Mouse (Mus musculus) cerebellum, adult 8-10 months (tissue): ENCODE measurements at regions not wholly inside any gene's neighbourhood (a gene's known extent, or its start where the extent isn't known, plus 50 kb on each side); places are given as distances from the start of the nearest gene placed in this dataset.

ENCODE experiments used
- DNase-seq: peaks from one replicate; pipeline ENCODE4 v3.0.0; 2022

DNA sequence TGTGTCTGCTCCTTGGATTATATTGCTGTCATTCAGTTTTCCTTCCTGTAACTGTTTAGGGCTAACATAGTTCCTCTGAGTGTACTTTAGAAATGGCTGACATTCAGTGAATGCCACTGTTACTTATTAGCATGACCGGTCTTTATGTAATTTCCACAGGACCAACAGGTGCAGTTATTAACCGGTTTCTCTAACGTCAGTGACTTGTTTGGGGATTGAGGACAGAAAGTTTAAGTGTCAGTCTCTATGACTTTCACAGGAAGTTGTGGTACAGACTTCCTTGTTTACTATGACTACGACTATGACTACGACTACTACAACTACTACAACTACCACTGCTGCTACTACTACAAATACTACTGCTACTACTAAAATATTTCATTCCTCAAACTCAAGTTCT lies 170.4 kb upstream of the Ptger4 start:
- DNase-seq, result no peak

DNA sequence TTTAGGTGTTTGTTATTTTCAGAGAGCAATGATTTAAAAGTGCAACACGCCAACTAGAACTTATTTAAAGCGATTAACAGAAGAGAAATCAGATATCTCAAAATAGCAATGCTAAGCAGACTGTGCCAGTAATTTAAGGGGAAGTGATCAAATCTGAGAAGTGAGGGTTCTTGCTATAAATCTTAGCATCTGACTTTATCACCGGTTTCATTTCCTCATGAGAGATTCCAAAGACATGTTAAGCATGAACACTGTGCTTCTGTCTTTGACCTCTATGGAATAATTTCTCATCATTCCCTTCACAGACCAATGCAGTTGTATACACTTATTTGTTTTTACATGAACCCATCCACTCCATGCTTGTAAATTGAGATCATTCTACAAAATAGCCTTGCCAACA lies 172.0 kb upstream of the Ptger4 start:
- DNase-seq, result no peak

DNA sequence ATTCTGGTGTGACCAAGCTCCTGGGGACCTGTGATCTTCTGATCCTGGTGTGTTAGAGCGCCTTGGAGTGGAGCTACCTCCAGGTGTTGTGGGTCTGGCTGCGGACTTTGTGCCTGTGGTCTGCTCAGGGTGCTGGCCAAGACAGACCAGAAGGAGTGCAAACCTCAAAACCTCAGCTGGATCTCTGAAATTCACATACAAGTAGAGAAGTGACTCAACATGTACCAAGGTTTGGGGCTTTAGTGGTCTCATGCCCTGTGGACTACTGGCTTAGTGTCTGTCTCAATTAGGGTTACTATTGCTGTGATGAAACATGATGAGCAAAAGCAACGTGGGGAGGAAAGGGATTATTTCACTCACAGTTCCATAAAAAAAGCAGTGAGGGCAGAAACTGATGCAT lies 182.7 kb upstream of the Ptger4 start:
- DNase-seq, result no peak

DNA sequence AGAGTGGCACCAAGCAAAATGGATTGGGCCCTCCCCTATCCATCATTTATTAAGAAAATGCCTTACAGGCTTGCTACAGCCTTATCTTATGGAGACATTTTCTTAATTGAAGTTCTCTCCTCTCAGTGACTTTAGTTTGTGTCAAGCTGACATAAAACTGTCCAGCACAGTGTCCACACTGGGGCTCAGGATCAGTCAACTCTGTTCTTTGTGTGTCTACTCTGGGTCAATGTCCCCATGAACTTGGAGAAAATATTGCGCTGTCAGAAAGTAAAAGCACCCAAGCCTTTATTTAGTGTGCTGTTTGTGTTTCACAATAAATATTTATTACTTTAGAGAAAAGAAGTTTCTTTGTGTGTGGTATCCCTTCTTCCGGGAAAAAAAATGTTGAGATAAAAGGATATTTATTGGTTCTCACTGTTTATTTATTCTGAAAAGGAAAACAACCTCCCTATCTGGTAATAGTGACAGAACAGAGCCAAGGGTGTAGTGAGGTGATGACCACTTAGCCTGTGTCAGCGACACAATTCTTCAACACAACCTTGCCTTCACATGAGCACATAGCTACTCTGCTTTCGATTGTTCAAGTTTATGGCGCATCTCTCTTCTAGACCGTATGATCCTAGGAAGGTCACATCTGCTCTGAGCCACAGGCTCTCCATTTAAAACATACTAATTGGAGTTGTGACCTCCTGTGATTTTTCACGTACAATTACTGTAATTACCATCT lies 183.5 kb upstream of the Ptger4 start:
- DNase-seq, result no peak

DNA sequence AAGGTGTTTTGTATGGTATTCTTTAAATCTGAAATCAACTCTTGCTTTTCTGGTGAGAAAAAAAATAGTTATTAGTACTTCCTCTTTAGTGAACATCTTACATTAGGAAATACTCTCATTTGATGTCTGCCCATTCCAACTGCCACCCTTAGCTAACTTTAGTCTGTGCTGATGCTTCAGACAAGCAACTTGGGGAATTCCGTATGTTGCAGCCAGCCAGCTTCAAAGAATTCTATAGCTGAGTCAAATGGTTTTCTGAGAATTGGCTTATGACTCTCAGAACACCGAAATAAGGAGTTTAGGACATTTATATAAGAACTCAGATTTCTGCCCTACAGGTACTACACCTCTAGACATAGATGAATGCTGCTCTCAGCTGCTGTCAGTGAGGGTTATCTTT lies 188.0 kb upstream of the Ptger4 start:
- DNase-seq, result no peak

DNA sequence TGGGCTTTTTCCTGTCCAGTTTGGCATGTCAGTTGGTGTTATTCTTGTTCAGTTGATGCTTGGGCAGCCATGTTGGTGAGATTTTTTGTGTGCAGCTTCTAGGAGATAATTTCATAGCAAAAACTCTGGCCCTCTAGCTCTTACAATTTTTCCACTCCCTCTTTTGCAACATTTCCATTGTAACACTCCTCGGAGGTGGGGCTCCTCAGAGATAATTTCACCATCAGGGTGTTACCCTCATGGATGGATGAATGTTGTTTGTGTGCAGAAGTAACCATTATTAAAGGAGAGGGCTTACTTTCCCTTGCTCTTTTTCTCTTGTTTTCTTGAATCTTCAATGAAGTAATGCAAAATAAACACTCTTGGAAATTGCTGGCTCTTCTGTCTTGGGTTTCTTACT lies 193.0 kb upstream of the Ptger4 start:
- no peak for DNase-seq

DNA sequence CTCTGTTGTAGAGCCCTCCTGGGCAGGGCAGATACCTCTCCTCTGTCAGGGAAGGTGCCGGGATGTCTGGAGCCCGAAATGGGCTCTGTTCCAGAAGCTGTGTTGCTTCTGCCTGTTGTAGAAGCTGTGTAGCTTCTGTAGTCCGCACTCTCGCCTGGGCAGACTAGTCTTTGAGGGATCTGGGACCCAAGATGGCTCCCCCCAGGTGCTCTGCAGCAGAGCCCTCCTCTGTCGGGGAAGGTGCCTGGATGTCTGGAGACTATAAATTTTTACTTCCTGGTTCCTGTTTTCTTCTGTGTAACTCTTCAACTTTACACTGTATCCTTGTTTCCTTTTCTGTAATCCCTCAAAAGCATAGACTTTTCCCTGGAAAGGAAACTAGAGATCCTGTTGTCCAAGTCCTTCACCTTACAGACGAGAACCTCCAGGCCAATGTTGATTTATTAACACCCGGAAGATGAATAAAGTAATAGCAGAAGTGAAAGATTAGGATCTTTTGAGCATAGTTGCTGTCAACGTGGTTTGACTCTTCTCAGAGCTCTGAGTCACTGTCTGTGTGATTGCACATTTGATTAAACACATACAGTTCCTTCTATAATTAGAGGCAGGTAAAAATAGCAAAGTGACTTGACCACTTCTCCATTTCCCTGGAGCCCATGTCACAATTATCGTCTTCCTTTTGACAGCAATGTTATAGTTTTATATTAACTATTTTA lies 202.2 kb upstream of the Ptger4 start:
- DNase-seq, result no peak

DNA sequence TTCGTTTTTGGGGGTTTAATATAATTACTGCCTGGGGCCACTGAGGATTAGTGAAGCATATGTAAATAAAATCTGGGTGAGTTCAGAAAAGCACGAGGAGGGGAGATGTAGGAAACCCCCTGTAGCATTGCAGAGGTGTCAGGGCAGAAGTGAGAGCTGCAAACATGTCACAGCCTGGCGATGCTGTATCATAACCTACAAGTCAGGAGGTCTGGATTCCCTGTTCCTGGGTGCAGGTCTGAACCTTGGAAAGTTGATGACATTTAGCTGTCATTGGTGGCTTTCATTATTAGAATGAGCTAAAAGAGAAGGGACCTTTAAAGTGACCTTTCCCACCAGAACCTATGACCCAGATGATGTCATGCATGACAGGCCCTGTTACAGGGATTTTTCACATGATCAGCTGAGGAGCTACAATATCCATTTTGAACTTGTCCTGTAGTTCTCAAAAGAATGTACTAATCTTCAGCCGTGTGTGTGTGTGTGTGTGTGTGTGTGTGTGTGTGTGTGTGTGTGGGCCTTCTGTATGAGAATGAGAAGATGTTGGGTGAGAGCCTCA lies 202.8 kb upstream of the Ptger4 start:
- DNase-seq, result no peak

DNA sequence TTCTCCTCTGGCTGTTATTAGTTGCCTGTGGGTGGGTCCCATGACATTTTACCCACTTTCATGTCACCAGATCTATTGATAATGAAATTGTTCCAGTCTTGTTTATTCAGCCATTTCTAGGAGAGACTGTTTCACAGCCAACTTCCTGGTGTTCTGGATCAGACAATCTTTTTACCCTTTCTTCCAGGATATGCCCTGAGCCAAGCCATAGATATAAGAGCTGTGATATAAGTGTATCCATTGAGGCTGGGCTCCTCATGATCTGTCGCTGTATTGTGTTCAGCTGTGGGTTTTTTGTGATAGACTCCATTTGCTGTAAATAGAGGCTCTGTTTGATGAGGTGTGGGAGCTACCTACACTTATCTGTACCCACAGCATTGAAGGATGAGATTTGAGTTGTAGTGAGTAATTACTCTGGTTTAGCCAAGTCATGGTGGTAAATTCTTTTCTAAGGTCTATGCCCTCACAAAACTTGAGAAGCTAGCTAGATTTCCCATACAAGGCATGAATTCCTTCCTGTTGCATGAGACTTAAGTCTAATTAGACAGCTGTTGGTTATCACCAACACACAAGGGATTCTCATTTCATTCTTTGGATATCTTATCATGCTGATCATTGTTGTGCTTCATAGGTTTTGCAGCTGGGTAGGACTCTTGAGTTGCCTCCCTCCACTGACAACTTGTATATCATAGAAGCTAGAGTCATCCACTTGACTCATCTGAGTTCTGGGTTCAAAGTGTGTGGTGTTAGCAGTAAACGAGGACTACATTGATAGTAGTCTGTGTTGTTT lies 203.9 kb upstream of the Ptger4 start:
- no peak for DNase-seq

DNA sequence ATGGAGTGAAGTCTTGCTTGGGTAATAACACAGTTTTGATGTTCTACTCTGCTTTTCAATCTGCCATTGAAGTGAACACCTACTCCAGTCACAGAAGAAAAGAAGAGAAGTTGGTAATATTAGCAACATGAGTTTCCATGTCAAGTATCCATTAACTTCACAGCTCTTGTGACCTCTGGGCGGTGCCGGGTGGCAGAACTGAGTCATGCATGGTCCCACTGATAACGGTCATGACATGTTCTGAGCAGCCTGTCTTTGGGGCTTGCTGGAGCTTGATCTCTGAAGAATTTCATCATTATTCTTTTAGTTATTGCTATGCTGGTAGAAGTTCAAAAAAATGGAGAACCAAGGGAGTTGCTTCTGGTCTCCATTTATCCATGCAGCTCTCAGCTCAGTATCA lies 215.1 kb upstream of the Ptger4 start:
- DNase-seq, result no peak

DNA sequence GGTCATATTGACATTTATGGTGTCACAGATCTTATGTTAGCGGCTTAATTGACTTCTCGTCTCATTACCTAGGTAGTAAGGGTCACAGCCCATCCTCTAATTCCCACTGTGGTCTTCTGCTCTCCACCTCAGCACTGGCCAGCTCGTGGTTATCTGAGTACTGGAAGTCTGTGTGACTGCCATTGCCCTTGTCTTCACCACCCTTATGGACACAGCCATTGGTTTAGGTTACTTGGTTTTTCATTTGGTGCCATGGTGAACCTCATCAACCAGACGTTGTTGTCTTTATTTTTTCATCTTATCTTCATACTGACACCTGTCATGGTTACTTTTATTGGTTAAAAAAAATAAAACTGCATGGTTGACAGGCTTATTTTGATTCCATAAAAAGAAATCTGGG lies 215.6 kb upstream of the Ptger4 start:
- DNase-seq, result no peak

DNA sequence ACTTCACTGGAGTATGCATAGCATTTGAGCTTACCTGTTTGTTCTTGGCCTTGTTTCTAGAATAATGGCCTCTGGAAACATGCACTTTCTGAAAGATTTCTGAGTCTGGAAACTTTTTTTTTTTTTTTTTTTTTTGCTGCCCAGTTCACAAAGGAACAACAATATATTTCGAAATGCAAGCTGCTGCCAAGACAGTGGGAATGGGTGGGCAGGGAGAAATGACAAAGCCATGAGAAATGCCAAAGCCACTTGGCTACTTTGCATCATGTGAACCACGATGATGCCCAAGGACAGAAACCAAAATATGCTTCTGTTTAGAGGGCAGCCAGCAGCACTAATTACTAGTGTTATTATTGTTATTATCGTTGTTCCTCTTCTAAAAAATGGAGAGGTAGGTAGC lies 218.7 kb upstream of the Ptger4 start:
- DNase-seq, result no peak

DNA sequence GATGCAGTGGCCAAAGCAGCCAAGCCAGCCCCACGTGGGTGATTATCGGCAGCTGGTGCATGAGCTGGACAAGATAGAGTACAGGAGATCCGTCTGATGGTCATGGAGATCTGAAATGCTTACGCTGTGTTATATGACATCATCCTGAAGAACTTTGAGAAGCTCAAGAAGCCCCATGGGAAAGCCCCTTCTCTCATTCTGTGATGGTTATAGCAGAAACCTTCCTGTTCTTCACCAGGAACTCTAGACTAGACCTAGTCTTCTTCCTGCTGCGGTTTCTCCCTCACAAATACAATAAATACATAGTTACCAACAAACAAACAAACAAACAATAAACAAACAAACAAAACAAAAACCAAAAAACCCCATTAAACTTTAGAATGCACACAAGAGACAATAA lies 220.7 kb upstream of the Ptger4 start:
- no peak for DNase-seq

DNA sequence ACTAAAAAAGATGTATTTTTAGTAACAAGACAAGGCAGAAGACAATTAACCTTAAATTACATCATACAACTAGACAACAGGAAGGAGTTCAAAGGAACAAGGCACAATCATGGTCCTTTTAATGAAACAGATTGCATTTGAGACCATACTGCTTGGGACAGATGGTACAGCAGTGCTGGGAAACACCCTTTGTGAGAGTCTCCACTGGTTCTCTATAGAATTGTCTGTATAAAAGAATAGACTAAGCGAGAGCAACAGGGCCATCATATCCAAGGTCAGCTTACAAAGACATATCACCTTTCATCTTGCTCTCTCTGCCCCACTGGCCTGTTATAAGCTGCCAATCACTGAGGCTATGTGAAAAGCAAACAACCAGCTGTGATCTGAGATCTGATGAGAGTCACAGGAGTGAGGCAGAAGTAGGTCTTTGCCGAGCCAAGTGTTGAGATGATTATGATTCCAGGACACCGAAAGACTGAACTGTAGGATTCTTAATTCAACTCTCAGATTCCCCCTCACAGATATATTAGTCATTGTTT lies 224.6 kb upstream of the Ptger4 start:
- DNase-seq, result no peak

DNA sequence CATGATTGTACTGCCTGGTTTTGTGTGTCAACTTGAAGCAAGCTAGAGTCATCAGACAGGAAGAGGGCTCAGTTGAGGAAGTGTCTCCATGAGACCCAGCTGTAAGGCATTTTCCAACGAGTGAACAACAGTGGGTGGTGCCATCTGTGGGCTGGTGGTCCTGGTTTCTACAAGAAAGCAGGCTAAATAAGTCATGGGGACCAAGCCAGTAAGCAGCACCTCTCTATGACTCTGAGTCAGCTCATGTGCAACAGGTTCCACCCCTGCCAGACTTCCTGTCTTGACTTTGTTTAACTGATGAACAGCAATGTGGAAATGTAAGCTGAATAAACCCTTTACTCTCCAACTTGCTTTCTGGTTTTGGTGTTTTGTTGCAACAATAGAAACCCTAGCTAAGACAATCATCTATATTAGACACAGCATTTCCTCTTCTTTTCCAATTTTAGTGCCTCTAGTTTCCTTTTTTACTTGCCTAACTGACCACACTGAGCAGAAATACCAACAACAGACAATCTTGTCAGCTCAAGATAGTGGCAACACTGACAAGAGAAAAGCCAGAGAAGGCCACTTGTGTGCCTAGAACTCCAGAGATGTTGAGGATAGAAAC lies 231.5 kb upstream of the Ptger4 start:
- no peak for DNase-seq

DNA sequence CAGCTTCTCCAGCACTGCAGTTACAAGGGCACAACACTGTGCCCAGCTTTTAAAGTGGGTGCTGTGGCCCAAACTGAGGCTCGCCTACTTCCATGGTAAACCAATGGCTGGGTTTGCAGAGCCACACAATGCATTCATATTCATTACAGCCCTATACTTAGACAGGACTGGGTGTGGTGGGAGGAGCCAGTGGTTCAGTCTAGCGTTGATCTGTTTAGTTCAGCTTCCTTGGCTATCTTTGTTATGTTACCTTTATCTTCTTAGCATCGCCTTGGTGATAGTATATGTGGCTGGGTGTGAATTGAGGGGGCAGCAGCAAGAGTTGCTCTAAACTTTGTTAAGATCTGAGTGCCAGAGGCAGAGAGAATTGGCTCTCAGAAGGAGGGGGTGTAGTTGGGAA lies 249.3 kb upstream of the Ptger4 start:
- no peak for DNase-seq

DNA sequence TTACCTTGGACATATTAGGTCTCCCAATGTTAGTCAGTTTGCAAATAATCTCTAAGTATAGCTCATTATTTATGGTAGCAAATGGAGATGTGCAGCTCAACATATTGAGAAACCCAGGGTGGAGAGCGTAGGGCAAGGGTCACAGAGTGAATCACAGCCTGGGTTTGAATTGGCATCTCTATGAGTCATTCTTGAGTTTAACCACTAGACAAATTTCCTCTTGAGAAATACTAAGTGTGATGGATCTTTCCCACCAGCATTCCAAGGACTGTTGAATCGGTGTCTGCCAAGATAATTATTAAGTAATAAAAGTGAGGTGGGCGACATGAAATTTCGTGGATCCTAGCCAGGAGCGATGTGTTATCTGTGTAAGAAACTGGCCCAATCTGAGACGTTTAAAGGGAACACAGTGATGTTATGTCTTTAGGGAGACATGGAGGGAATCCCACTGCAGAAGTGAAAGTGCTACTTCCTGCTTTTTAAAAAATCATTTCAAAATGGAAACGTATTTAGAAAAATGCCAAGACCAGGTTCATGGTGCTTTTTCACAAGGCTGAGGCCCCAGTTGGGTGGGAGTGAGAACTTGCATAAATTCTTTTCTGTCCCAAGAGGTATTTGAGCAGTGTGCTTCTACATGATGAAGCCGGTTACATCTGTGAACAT lies 251.3 kb upstream of the Ptger4 start:
- no peak for DNase-seq

DNA sequence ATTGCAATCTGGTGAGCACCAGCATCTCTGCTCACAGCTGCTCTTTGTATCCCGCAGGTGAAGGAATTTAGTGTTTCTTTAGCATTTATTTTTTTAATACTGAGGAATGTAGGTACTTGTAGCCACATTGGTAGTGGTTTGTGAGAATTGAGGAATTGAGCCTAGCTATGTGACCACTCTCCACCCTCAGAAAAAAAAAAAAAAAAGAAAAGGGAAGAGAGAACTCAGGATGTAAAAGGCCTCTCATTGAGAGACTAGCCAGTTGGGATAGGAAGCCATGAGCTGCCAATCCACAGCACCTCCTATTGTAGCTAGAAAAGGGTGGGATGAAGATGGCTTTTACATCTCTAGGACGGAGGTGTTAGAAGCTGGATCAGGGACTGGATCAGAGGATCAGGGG lies 252.0 kb upstream of the Ptger4 start:
- no peak for DNase-seq

DNA sequence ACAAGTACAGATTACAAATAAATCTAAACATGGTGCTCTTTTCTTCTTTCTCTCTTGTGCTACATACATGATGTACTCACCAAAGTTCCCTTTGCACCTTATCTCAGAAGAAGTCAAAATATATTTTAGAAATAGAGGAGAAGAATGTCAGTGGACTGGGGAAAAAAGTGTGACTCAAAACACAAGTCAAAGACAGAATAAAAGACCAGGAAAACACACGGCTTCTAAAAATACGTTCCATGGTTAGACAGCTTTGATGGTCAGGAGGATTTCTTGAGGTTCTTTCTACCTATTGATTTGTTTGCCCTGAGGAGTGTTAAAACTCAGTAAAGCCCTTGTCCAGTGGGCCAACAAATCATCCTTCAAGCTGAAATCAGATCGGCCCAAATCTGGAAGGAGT lies 260.5 kb upstream of the Ptger4 start:
- DNase-seq, result no peak

DNA sequence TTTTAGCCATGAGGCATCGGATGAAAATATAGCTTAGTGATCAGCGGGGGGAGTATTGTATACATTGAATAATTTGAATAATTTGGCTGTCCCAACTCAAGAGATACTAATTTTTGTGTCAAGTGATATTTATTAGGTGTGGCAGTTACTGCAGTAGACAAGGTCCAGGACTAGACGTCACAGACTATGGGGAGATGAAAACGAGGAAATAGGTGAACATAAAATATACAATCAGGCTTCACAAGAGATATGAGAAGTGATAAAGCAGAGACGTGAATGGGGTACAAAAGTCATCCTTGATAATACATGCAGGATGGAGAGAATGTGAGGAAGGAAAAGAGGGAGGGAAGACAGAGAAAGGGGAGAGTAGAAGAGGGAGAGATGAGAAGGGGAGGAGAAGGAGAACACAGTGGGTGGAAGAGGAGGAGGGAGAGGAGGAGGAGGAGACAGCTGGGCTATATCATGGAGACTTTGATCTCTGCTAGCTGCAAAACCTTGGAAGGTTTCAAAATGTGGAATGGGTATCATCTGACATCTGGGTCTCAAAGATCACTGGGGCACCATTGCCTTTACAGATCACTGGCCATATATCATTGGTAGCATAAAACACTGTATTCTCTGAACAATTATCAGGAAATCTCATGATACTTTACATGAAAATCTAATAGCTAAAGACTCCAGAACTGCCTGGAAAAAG lies 263.0 kb upstream of the Ptger4 start:
- DNase-seq, result no peak

DNA sequence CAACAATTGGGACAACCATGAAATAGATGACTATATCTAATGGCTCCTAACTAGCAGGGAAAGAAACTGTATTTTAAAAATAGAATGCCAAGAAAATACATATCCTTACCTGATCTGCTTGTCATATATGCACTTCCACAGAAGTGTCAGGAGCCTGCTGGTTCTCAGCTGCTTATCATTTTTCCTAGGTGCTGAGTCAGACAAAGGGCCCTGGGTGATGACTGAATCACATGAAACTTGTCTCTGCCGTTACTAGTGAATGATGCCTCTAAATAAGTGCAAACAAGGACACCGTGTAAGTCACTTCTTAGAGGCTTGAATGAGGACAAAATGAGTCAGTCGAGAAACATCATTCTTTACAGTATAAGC lies 263.5 kb upstream of the Ptger4 start:
- DNase-seq, result no peak

DNA sequence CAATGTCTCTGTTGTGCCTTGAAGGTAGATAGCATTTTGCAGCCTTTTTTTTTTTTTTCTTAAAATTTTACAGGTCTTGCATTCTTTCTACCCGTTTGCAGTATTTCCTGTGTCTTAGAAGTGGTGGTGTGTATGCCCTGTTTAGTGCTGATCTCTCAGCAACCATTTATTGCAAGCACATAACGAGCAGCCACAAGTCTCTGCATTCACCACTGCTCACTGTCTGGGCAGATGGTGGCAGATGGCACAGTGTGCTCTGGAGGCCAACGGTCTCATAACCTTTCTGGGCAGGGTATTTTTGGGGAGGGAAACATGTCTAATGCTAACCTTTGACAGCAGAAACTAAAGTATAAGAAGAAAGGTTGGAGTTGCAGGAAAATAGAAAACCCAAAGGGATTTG lies 266.1 kb upstream of the Ptger4 start:
- no peak for DNase-seq
